Mouse (Mus musculus) C2C12 (cell line): ENCODE results near the gene 4930404N11Rik.

Source experiments
- CEBPB ChIP-seq: IDR thresholded peaks from one replicate; pipeline ENCODE4 v1.6.1; 2011; ENCODE audit warnings: low read depth, mild to moderate bottlenecking, control low read depth, moderate library complexity
- CTCF ChIP-seq: IDR thresholded peaks from one replicate; pipeline ENCODE4 v1.5.1; 2011; ENCODE audit not compliant: control insufficient read depth, insufficient read depth, insufficient read length
- FOSL1 ChIP-seq: IDR thresholded peaks from one replicate; pipeline ENCODE4 v1.8.0; 2011; ENCODE audit warnings: mild to moderate bottlenecking, low read length; ENCODE audit not compliant: poor library complexity, insufficient read depth, severe bottlenecking
- USF1 ChIP-seq: IDR thresholded peaks from one replicate; pipeline ENCODE4 v1.6.1; 2011; ENCODE audit warnings: low read depth, mild to moderate bottlenecking, control low read depth, moderate library complexity

GRCm38 (mm10) chr10:81334324-81334723 lies 31.3 kb downstream of the 4930404N11Rik start:
- TF ChIP-seq CTCF (no peak), CEBPB (no peak), FOSL1 (no peak), USF1 (no peak)
